Mouse (Mus musculus) gastrocnemius, postnatal 14 days (tissue): Measurements from ENCODE around the gene Serpinb3d. TPM values are rescaled to one million over a fixed set of nuclear protein-coding genes. Genes with fewer than 3 reads are reported as not detected.
"Not testable (repeated sequence)": the region's sequence is repeated elsewhere in the genome, so short reads cannot be mapped to it uniquely, and the experiment has no call there.

Experiments used
- DNase-seq: peaks from one replicate; pipeline ENCODE4 v3.0.0; 2021; ENCODE audit warnings: mixed read lengths
- intact Hi-C: fragments of 180-260 bp; cut with DNase I; formaldehyde crosslinking; loops from one replicate; pipeline ENCODE4 v1.15.1; 2025; ENCODE audit warnings: low total_unique reads
- long read RNA-seq, 2 experiments: library from polyadenylated mRNA; stranded (forward); transcript quantifications; one replicate each; pipeline ENCODE4 v2.0.0; 2021
- total RNA-seq, 2 experiments: library from RNA; stranded (reverse); gene quantifications; 2 replicates each; pipeline ENCODE4 v1.2.3; 2021

Serpinb3d gene
- not detected for total RNA-seq
- long read RNA-seq, experiment 1: 0 reads
- long read RNA-seq, experiment 2: 0 reads

DNA sequence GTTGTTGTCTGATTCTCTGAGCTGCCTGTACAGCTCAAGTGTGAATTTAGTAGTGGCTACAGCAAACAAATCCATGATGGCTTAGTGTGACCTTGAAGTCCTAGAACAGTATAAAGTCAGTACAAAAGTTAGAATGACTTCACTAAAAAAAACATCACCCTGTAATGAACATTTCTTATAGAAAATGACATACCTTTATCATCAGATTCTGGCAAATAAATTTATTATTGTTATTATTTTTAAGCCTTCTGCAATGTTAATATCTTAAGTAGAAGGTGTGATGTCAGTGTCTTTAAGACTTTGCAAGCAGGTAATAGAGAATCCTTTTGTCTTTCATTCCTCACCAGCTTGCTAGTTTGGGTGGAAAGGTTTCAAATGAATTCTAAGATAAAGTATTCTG, at the start of gene Serpinb3d:
Gene Serpinb3d (minus strand): TSS at position 101 of the 400 bp plus-strand sequence.
- no peak for DNase-seq

GRCm38 (mm10) chr1:107127453-107127852, 44.1 kb upstream of the Serpinb3d start:
- DNase-seq, intact Hi-C loops: not testable (repeated sequence)

More for the DNA sequence above, at the start of gene Serpinb3d:
- intact Hi-C loops: no loop called here

DNA sequence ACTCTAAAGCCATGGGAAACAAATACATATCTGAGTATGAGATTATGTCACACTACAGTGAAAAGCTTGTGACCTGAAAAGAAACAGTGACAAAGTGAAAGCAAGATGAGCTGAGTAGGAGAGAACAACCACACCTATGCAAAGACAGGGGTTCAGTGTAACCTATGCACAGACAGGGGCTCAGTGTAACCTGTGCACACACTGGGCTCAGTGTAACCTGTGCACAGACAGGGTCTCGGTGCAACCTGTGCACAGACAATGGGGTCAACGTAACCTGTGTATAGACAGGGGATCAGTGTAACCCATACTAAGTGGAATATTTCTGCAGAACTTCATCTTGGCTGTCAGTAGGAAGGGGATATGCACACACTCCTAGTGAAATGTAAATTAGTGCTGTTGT, 15.1 kb upstream of the Serpinb3d start:
- intact Hi-C loops: no loop called here
- DNase-seq: no peak

DNA sequence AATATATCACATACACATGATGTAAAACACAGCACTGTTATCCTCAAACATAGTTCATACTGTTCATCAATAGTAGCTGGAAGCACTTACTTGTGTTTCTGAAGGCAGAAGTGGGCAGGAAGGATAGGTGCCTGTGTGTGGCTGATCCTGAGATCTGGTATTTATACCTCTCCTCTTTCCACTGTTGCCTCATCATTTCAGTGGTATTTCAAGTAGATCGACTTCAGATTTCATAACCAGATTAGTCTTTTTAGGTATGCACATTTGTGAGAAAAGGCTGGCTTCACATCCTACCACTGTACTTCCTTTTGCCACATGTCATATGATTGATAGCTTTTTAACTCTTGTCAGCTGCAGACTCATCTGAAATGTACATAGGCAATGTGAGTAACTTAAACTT, 31.1 kb downstream of the Serpinb3d start, which contains the start of gene Serpinb3a:
Gene Serpinb3a (minus strand): TSS at position 101 of the 400 bp plus-strand sequence.
- DNase-seq: no peak
- intact Hi-C loops: no loop called here

DNA sequence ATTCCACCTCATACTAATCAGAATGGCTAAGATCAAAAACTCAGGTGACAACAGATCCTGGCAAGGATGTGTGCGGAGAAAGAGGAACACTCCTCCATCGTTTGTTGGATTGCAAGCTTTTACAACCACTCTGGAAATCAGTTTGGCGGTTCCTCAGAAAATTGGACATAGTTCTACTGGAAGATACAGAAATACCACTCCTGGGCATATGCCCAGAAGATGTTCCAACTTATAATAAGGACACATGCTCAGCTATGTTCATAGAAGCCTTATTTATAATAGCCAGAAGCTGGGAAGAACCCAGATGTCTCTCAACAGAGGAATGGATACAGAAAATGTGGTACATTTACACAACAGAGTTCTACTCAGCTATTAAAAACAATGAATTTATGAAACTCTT, 49.1 kb downstream of the Serpinb3d start:
- intact Hi-C loops, DNase-seq: not testable (repeated sequence)

Other genes starting within 250 kb of the Serpinb3d start
- gene Serpinb5, start 222.3 kb downstream of the Serpinb3d start, total RNA-seq: not detected
- gene Serpinb12, start 149.1 kb downstream of the Serpinb3d start, total RNA-seq: under 1 TPM in 1 of 2 experiments, not detected in 1; 0.35 TPM
- not detected for gene Serpinb13, start 102.5 kb downstream of the Serpinb3d start, total RNA-seq
- not detected for gene Serpinb3a, start 31.2 kb downstream of the Serpinb3d start, total RNA-seq
- gene Serpinb3b, start 194.9 kb upstream of the Serpinb3d start, total RNA-seq: not detected
- not detected for gene Serpinb3c, start 194.9 kb upstream of the Serpinb3d start, total RNA-seq